Mouse (Mus musculus): ENCODE measurements around the gene Slc25a22.
"Not testable (repeated sequence)": the region's sequence is repeated elsewhere in the genome, so short reads cannot be mapped to it uniquely, and the experiment has no call there.

Gene Slc25a22

DNA sequence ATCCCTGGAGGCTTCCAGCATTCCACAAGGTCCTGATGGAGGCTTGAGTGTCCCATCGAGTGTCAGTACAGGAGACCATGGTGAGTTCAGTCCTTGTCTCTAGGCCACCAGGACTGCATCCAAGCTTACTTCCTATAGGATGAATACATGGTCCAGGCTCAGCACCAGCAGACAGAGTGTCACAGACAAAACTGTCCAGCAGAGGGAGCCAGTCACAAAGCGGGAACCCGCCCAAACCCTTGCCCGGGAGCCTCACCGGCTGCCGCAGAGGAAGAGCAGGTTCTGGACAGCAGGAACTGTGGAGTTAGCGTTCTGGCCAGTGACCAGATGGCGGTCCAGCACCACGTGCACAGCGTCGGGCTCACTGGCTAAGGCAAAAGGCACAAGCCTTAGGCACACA is 28.9 kb downstream of the Slc25a22 start:
- DNase-seq = peak; percentile 86

DNA sequence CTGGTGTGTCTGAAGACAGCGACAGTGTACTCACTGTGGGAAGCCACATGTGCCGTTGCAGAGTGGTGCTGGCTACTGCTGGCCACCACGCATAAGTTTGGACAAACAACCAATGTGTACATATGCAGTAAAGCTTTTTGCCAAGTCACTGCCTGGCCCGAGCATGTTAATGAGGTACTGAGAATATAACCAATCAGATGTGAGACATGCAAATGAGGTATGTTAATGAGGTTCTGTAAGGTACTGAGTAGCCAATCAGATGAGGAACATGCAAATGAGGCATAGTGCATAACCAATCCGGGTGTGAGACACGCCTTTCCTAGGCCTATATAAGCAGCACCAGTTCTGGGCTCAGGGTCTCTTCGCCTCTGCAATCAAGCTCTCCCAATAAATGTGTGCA is 30.0 kb downstream of the Slc25a22 start:
- not testable (repeated sequence) for DNase-seq

DNA sequence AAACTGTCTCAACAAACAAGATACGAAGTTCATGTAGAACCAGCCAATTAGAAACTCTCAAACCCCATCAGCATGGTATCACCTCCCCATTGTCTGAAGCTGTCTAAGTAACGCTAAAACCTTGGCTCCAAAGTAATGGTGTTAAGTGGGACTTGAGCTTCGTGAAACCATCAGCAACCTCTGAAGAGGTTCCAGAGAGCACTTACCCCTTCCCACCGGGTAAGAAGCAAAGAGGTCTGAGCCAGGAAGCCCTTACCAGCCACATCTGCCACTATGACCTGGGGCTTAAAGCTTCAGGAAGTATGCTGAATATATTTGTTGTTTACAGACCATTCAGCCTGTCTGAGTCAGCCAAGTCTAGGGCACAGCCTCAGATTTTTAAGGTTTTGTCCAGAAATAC is 32.2 kb downstream of the Slc25a22 start:
- no peak for DNase-seq

DNA sequence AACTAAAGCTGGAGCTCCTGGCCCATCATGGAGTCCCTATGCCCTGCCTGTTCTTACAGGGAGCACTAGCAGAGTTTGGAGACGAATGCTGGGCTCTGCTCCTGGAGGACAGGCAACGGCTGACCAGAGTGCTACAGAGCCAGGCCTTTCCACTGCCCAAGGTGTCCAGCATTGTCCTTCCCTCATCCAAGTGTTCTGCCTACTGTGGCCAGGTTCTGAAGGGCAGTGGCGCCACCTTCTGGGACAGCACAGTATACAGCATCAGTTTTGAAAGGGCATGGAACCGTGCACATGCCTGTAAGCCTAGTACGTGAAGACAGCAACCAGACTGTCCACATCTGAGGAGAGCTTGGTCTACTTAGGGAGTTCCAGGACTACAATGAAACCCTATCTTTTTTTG is 34.4 kb downstream of the Slc25a22 start:
- peak; percentile 56 for DNase-seq

DNA sequence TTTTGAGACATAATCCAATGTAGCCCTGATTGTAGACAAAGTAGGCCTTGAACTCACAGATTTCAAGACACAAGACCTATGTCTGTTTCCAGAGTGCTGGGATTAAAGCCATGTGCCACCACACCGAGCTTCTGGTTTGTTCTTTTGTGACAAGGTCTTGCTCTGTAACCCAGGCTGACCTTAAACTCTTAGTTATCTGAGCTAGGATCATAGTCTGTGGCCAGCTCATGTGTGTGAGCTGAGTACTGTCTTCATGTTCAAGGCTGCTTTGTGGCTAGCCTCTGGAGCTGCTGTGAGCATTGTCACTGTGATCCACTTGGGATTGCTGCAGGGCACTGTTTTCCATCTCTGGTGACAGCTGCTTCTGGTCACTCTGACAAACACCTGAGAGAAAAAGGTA is 42.3 kb downstream of the Slc25a22 start:
- DNase-seq = no peak

DNA sequence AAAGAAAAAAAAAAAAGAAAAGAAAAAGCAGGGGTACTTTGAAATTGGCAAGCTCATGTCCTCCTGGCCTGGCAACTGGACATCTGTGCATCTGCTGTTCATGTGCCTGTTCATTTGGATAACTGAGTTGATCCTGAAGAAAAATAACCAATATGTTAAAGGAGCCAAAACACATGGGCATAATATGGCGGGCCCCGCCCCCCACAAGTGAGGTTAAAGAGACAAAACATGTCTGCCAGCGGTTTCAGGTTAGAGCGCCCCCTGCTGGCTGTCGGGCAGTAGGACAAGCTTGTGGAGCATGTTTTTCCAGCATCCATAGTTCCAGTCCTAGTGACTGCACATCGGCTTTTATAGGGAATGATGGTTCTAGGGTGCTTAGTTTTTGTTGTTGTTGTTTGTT is 42.9 kb downstream of the Slc25a22 start:
- peak; percentile 77 for DNase-seq

DNA sequence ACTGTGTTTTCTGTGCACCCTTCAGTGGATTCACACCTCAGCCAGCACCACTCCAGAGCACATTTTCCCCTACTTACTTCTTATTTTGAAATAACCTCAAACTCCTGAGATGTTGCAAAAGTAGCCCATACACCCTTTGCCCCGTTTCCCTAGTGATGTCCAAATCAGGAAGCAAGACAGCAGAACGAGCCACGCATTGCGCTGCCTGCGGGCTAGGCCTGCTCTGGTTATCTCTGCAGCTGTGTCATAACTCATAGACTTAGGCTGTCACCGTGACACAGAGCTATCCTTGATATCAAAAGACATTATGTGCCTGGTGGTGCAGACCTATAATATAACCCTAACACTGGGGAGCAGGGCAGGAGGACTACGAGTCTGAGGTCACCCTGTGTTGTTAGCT is 43.5 kb downstream of the Slc25a22 start:
- no peak for DNase-seq

DNA sequence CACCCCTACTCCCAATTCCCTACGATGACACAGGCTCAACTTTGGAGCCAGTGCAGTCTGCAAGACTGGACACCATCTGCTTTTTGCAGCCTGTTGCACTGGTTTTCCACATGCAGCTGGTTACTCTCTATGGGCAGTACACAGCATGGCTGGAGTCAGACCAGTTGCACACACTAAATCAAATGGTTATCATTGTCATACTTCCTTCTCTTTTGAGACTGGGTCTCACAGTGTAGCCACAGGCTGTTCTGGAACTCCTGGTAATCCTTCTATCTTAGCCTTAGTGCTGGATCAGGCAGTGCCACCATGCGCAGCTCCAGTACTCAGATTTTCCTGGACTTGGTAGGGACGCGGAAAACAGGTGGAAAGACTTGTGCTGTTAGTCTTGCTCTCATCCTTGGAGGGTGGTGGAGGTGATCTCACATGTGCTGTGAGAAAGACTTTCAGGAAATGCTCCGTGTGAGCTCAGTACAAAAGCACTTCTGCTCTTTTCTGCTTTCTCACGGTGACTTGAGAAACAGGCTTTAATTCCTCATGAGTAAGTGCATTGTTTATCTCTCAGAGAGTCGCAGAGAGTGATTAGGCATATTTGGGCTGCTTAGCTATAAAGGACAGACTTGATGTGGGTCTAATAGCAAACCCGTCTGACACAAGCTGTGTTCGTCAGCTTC is 45.0 kb downstream of the Slc25a22 start:
- no peak for DNase-seq

DNA sequence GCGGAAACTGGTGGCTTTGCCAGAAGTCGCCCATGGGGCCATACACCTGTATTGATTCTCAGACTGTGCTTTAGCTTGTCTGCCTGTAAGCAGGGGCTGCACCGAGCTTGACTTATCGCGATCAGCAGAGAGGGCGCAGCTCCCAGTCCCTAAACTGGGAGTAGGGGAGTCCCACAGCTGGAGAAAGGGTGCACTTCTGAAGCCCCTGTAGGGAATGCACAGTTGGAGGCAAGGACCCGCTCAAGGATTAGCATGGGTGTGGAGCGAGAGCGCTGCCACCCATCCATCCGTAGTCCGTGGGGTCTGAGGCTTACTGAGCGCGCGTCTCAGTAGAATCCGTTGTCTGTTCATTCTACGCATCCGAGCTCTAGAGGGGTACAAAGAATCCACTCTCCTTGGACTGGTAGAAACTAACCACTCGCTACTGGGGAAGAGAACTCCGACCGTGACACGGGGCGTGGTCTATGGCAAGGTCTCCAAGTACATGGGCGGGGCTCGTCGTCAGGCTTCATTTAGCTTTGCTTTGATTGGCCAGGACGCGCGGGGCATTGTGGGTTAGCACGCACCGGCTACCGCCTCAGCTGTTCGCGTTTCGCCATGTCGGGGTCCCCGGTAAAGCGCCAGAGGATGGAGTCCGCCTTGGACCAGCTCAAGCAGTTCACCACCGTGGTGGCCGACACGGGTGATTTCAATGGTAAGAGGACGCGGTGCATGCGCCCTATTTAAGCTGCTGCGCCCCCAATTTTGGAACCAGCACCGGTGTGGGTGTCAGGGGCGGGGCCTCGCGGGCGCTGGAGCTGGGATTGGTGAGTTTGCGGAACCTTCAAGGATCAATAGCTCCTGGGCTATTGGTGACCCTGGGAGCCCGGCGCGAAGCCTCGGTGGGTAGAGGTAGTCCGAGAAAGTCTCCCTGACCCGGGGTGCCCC is 45.8 kb downstream of the Slc25a22 start, which contains the start of gene Taldo1:
Gene Taldo1 (plus strand): TSS at position 575 of the 927 bp plus-strand sequence.
- DNase-seq = peak; percentile 92

DNA sequence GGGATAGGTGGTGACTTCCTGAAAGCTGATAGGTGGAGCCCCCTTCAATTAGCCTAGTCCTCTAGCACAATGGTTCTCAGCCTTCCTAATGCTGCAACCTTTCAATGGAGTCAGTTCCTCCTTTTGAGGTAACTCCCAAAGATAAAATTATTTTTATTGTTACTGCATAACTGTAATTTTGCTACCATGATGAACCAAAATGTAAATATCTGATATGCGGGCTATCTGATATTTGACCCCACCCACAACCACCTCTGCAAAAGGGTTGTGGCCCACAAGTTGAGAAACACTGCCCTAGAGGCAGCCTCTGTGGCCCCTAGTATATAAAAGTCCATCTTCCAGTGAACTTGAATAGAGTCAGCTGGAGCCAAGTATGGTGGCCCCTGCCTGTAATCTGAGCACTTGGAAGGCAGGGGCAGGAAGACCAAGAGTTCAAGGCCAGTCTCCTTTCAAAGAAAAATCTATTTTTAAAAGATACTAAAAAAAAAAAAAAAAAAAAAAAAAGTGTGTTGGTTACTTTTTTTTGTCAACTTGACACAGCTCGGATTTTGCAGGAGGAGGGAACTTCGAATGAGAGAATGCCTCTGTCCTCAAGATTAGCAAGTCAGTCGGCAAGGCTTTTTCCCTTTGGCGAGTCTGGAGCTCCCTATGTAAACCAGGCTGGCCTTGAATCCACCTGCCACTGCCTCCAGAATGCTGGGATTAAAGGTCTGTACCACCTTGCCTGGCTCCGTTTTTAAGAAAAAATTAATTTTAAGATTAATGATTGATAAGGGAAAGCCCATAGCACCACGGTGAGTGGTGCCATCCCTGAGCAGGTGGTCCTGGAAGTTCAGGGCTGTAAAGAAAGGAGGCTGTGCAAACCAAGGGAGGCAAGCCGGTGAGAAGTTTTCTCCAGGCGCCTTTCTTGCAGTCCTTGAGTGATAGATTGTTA is 47.1 kb downstream of the Slc25a22 start:
- no peak for DNase-seq

DNA sequence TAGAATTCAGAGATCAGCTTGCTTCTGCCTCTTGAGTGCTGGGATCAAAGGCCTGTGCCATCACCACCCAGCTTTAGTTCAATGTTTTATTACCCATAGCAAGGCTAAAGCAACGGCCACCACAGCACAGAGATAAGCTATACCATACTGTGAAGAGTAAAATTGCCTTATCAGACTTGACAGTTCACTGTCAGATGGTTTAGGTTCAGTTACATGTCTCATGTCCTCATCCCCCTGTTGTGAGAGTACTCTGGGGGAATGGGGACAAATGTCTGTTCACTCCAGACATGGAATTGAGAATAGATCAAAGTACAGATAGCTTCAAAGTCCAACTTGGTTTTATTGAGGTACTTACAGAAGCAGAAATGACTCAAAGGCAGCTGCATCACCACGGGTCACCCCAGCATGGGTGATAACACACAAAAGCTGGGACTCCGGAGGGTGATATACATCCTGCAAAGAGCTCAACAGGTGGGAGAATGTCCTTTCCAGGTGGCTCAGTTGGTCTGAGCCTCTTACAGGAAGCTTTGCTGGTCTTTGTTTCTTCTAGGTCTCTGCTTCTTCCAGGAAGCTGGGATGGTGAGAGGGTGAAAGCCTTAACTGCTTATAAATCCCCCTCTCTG is 49.1 kb downstream of the Slc25a22 start:
- no peak for DNase-seq

DNA sequence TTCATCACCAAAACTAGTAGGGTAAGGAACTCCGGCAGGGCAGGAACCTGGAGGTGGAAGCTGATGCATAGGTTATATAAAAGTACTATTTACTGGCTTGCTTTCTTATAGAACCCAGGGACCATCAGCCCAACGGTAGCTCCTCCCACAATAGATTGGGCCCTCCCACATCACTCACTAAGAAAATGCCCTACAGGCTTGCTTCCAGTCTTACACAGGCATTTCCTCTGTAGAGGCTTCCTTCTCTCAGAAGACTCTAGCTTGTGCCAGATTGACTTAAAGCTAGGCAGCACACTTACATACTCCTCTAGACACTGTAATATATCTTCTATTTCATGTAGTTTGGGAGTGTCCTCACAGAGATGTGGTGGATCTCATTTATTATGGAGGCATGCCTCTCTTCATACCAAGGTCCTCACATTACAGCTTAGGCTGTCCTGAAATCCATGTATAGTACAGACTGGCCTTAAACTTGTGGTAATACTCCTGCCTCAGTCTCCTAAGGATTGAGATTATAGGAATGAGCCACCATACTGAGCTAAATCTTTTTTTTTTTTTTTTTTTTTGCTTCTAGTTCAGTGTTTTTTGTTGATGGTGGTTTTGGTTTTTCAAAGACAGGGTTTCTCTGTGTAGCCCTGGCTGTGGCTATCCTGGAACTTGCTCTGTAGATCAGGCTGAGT is 49.7 kb downstream of the Slc25a22 start:
- DNase-seq = no peak

DNA sequence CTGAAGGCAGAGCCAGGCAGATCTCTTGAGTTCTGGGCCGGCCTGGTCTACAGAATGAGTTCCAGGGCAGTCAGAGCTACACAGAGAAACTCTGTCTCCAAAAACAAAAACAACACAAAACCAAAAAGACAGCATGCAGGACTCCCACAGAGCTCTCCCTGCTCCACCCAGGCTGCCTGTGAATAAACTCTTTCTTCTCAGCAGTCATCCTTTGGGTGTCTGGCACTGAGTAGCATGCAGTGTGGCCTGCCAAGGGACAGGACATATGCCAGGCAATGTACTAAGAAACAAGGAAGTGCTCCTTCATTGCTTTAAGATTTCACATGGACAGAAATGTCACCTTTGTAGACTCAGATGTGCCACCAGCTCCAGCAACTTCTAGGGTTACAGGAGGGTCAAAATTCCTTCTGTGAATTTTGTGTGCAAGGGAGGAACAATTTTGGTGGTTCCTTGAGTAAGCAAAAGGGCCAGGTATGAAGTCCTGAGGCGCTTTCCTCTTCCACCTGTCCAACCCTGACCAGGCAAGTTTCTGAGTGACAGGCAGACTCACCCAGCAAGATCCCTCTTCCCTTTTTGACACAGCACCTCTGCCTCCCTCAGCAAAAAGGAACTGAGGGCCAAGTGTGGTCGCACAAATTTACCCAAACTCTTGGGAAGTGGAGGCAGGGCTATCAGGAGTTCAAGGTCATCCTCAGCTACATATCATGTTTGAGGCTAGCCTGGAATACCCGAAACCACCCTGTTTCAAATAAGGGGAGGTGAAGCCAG is 56.4 kb downstream of the Slc25a22 start:
- no peak for DNase-seq
